Mouse (Mus musculus) embryonic facial prominence, embryonic 14.5 days (tissue): ENCODE measurements around the gene Txlna. TPM values are rescaled to one million over a fixed set of nuclear protein-coding genes. Genes with fewer than 3 reads are reported as not detected.

Experiments used
- ATAC-seq: fragments of 200-750 bp; cut with Nextera tagmentation; 2 replicates; pipeline ENCODE4 v1.8.0; 2017; ENCODE audit warnings: low read depth, moderate number of reproducible peaks, moderate TSS enrichment
- DNase-seq: peaks from one replicate; pipeline ENCODE4 v3.0.0-alpha.2; 2015; ENCODE audit warnings: low spot score
- H3K27ac ChIP-seq: fragments of 300-500 bp; sonication (generic); replicated peaks from 2 replicates; pipeline ENCODE4 v1.5.1; 2014; ENCODE audit warnings: low read depth, mild to moderate bottlenecking, low read length, moderate library complexity
- H3K27me3 ChIP-seq: fragments of 300-500 bp; sonication (generic); replicated peaks from 2 replicates; pipeline ENCODE4 v1.6.1; 2014; ENCODE audit warnings: low read length; ENCODE audit not compliant: control insufficient read depth, insufficient read depth
- H3K36me3 ChIP-seq: fragments of 300-500 bp; sonication (generic); 2 replicates; pipeline ENCODE4 v1.6.1; 2014; ENCODE audit warnings: low read length, mixed read lengths; ENCODE audit not compliant: control insufficient read depth, insufficient read depth
- H3K4me1 ChIP-seq: fragments of 300-500 bp; sonication (generic); 2 replicates; pipeline ENCODE4 v1.6.1; 2014; ENCODE audit warnings: antibody characterized with exemption, low read length; ENCODE audit not compliant: control insufficient read depth, insufficient read depth
- H3K4me2 ChIP-seq: fragments of 300-500 bp; sonication (generic); 2 replicates; pipeline ENCODE4 v1.6.1; 2014; ENCODE audit warnings: low read depth, mild to moderate bottlenecking, low read length, moderate library complexity, mixed read lengths
- H3K4me3 ChIP-seq: fragments of 300-500 bp; sonication (generic); 2 replicates; pipeline ENCODE4 v1.5.1; 2014; ENCODE audit warnings: low read depth, mild to moderate bottlenecking, low read length
- H3K9ac ChIP-seq: fragments of 300-500 bp; sonication (generic); 2 replicates; pipeline ENCODE4 v1.6.1; 2014; ENCODE audit warnings: low read depth, mild to moderate bottlenecking, low read length, moderate library complexity, mixed read lengths
- H3K9me3 ChIP-seq: fragments of 300-500 bp; sonication (generic); 2 replicates; pipeline ENCODE4 v1.6.1; 2016; ENCODE audit warnings: low read length; ENCODE audit not compliant: control insufficient read depth
- WGBS: fragments of 180-500 bp; shearing (Covaris S2); extraction: QIAGEN DNeasy Blood & Tissue Kit; methylation state at CpG from one replicate; pipeline ENCODE4 v1.1.7; 2014; 5-methylcytosine and 5-hydroxymethylcytosine counted together
- polyA plus RNA-seq: library from polyadenylated mRNA; unstranded; fragments of >200 nt; fragmentation: Nextera tagmentation; extraction: Ambion mirVana; gene quantifications from 2 replicates; pipeline ENCODE4 v1.2.1, GENCODE M21; 2014

The Txlna gene
- polyA plus RNA-seq, 1 experiment from 2014 or later, result 96.7 TPM

- H3K27me3 ChIP-seq, result no peaks in the 10 kb centered on the region
- no peak overlapping the region for H3K4me3 ChIP-seq
- no peak overlapping the region for H3K9ac ChIP-seq
- H3K4me1 ChIP-seq, result peaks cover 4% of the 10 kb centered on the region; the same call in 1 of the 2 replicates
- no peak overlapping the region for H3K4me2 ChIP-seq
- ATAC-seq (no peak), DNase-seq (no peak)
- H3K9me3 ChIP-seq, result no peaks in the 10 kb centered on the region
- 94% methylated on average over 6 of the region's 6 CpGs for WGBS
- no peak overlapping the region for H3K27ac ChIP-seq
- H3K36me3 ChIP-seq, result peaks cover 99% of the 10 kb centered on the region
Measured at GRCm38 (mm10) chr4:129633852-129634251, 7.0 kb downstream of the Txlna start.

GRCm38 (mm10) chr4:129631867-129632266 is 9.0 kb downstream of the Txlna start:
- H3K27ac ChIP-seq, result no peak overlapping the region
- H3K4me2 ChIP-seq, result no peak overlapping the region
- no peaks in the 10 kb centered on the region for H3K27me3 ChIP-seq

GRCm38 (mm10) chr4:129630944-129631343 is 9.9 kb downstream of the Txlna start:
- Histone ChIP-seq H3K36me3 (peaks cover 100% of the 10 kb centered on the region), H3K27ac (no peak overlapping the region), H3K9ac (no peak overlapping the region), H3K9me3 (no peaks in the 10 kb centered on the region), H3K4me2 (no peak overlapping the region), H3K27me3 (no peaks in the 10 kb centered on the region), H3K4me3 (no peak overlapping the region), H3K4me1 (no peaks in the 10 kb centered on the region)
- ATAC-seq, result no peak
- WGBS, result 79% methylated on average over 3 of the region's 4 CpGs
- DNase-seq, result no peak

More at GRCm38 (mm10) chr4:129631867-129632266, 9.0 kb downstream of the Txlna start:
- ATAC-seq (no peak), DNase-seq (no peak)
- H3K9me3 ChIP-seq, result no peaks in the 10 kb centered on the region
- H3K36me3 ChIP-seq, result peaks cover 100% of the 10 kb centered on the region
- H3K9ac ChIP-seq, result no peak overlapping the region
- WGBS, result 89% methylated on average over 12 of the region's 12 CpGs
- H3K4me1 ChIP-seq, result no peaks in the 10 kb centered on the region
- H3K4me3 ChIP-seq, result no peak overlapping the region

GRCm38 (mm10) chr4:129626035-129626434 is 14.8 kb downstream of the Txlna start:
- no peak for DNase-seq
- H3K36me3 ChIP-seq, result peaks cover 58% of the 10 kb centered on the region
- no peak for ATAC-seq
- H3K9ac ChIP-seq, result no peak overlapping the region
- H3K9me3 ChIP-seq, result no peaks in the 10 kb centered on the region
- H3K4me3 ChIP-seq, result no peak overlapping the region
- no peak overlapping the region for H3K27ac ChIP-seq
- H3K27me3 ChIP-seq, result no peaks in the 10 kb centered on the region
- peaks cover 18% of the 10 kb centered on the region for H3K4me1 ChIP-seq
- no peak overlapping the region for H3K4me2 ChIP-seq
- 71% methylated on average over 6 of the region's 6 CpGs for WGBS

- Histone ChIP-seq H3K27ac (peak overlapping the region; percentile 93; the same call in 1 of the 2 replicates), H3K36me3 (peaks cover 53% of the 10 kb centered on the region), H3K27me3 (no peaks in the 10 kb centered on the region), H3K4me3 (no peak overlapping the region), H3K9me3 (no peaks in the 10 kb centered on the region), H3K4me1 (peaks cover 18% of the 10 kb centered on the region), H3K4me2 (peak overlapping the region; percentile 89), H3K9ac (no peak overlapping the region)
- ATAC-seq, result no peak
- WGBS, result 40% methylated on average over 4 of the region's 4 CpGs
- DNase-seq, result no peak
Measured at GRCm38 (mm10) chr4:129625496-129625895, 15.4 kb downstream of the Txlna start.

- H3K27me3 ChIP-seq, result no peaks in the 10 kb centered on the region
- H3K27ac ChIP-seq, result peak overlapping the region; percentile 93
- H3K9ac ChIP-seq, result peak overlapping the region; percentile 72
- peaks cover 48% of the 10 kb centered on the region for H3K36me3 ChIP-seq
- no peaks in the 10 kb centered on the region for H3K9me3 ChIP-seq
- H3K4me1 ChIP-seq, result peaks cover 18% of the 10 kb centered on the region
- peak overlapping the region; percentile 59 for H3K4me3 ChIP-seq
- DNase-seq, result peak; percentile 74
- ATAC-seq, result peak; percentile 6; the same call in 1 of the 2 replicates
- peak overlapping the region; percentile 89 for H3K4me2 ChIP-seq
- 3% methylated on average over 6 of the region's 6 CpGs for WGBS
Measured at GRCm38 (mm10) chr4:129625029-129625370, 15.9 kb downstream of the Txlna start.

DNA sequence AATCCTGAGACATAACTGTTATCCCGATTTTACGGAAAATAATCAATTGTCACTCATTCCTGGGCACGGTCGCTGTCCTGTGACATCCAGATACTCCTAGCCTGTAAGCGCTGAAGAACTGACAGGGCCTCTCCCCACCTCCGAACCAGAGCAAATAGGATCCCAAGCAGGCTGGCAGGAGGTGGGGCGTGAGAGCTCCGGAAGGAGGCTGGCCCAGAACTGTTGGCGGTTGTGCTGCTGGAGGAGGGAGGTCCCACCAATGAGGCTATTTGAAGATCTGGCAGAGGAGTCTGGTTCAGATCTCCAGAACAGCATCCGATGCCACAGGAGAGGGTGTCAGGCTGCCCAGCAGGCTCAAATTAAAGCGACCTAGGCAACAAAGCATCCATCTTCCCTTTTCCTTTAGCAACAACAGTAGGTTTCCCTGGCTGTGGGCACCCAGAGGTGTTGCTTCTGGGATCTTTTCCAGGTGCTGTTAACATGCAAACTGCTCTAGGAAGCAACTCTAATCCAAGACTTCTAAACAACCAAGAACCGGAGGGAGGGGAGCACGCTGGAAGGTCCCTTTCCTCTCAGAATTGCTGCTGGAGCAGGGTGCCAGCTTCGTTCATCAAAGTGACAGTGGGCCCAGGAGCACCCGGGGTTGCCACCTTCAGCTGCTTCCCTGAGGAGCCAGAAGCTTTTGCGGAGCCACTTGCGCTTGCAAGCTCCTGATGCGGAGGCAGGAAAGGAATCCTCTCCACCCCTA is 16.4 kb downstream of the Txlna start:
- DNase-seq, result peak; percentile 96
- no peaks in the 10 kb centered on the region for H3K9me3 ChIP-seq
- peak overlapping the region; percentile 93 for H3K27ac ChIP-seq
- WGBS, result 2% methylated on average over 18 of the region's 18 CpGs
- ATAC-seq, result peak; percentile 94
- peak overlapping the region; percentile 59 for H3K4me3 ChIP-seq
- peak overlapping the region; percentile 72 for H3K9ac ChIP-seq
- no peaks in the 10 kb centered on the region for H3K27me3 ChIP-seq
- H3K4me2 ChIP-seq, result peak overlapping the region; percentile 89
- peaks cover 42% of the 10 kb centered on the region for H3K36me3 ChIP-seq
- peaks cover 18% of the 10 kb centered on the region for H3K4me1 ChIP-seq

GRCm38 (mm10) chr4:129623681-129624091 is 17.2 kb downstream of the Txlna start, which contains the start of gene Ccdc28b:
Ccdc28b (minus strand) TSS chr4:129623947.
- WGBS, result 1% methylated on average over 10 of the region's 10 CpGs
- H3K27me3 ChIP-seq, result no peaks in the 10 kb centered on the region
- H3K36me3 ChIP-seq, result peaks cover 35% of the 10 kb centered on the region
- peak; percentile 16; the same call in 1 of the 2 replicates for ATAC-seq
- peak within 1 kb of the TSS; percentile 89 for H3K4me2 ChIP-seq
- DNase-seq, result peak; percentile 73
- peak within 1 kb of the TSS; percentile 72 for H3K9ac ChIP-seq
- H3K27ac ChIP-seq, result peak within 1 kb of the TSS; percentile 93
- peak within 1 kb of the TSS; percentile 59 for H3K4me3 ChIP-seq
- H3K4me1 ChIP-seq, result peaks cover 18% of the 10 kb centered on the region
- no peaks in the 10 kb centered on the region for H3K9me3 ChIP-seq
